ENCODE assay signal across 8 mouse cellular contexts in genomic region chrX:73673619-73673967, GRCm38 (mm10). TPM values are rescaled to one million over a fixed set of nuclear protein-coding genes. Genes with fewer than 3 reads are reported as not detected.
DNase-seq lines count a peak whose midpoint lies in the region; ATAC-seq and TF ChIP-seq lines count a peak whose summit lies in the region.

No protein-coding gene starts in this region.

- no peak for TF ChIP-seq CTCF in thymus, adult 2 months (IDR thresholded peaks at IDR 0.05; ENCODE audit: borderline replicate concordance, control insufficient read depth, extremely low read depth, insufficient read depth, low read length, poor library complexity)
- TF ChIP-seq CTCF in stomach, postnatal 0 days (IDR thresholded peaks at IDR 0.05; ENCODE audit: low read depth): no peak

- H3K27ac ChIP-seq in thymus, adult 2 months (ENCODE audit: control insufficient read depth, insufficient read depth, low read length): no peak overlapping the region
- H3K27ac ChIP-seq in liver, embryonic 11.5 days (ENCODE audit: low read depth, low read length): no peak overlapping the region
- peak overlapping the region; percentile 78; the same call in 1 of the 2 replicates for H3K27ac ChIP-seq in stomach, postnatal 0 days (replicated peaks)

- peaks cover 4% of the 10 kb centered on the region for H3K4me1 ChIP-seq in erythroblast, embryonic 14.5 days (ENCODE audit: control insufficient read depth)
- peaks cover 10% of the 10 kb centered on the region; the same call in 1 of the 2 replicates for H3K4me1 ChIP-seq in thymus, adult 2 months (replicated peaks; ENCODE audit: control insufficient read depth, insufficient read depth, low read length)
- no peaks in the 10 kb centered on the region for H3K4me1 ChIP-seq in liver, embryonic 11.5 days (replicated peaks; ENCODE audit: control insufficient read depth, insufficient read depth, low read length)
- no peaks in the 10 kb centered on the region for H3K4me1 ChIP-seq in stomach, postnatal 0 days (replicated peaks; ENCODE audit: control insufficient read depth, insufficient read depth)

- H3K9ac ChIP-seq in liver, embryonic 11.5 days (ENCODE audit: low read depth, low read length): peak overlapping the region; percentile 65
- H3K9ac ChIP-seq in stomach, postnatal 0 days (ENCODE audit: low read length): peak overlapping the region; percentile 75

- no peak for ATAC-seq in erythroblast, adult 5-6 weeks (replicated peaks; ENCODE audit: low FRiP score, poor library complexity, severe bottlenecking)
- 0 out of 2 replicates have a peak, but pooled peaks have one; percentile 10 for ATAC-seq in liver, embryonic 11.5 days (replicated peaks; ENCODE audit: low FRiP score)
- ATAC-seq in stomach, postnatal 0 days (ENCODE audit: low FRiP score, low TSS enrichment): 0 out of 2 replicates have a peak, but pooled peaks have one; percentile 13
- no peak for ATAC-seq in activated CD4-positive, CD25-positive, alpha-beta regulatory T cell, adult 4 months

- H3K4me2 ChIP-seq in liver, embryonic 11.5 days: peak overlapping the region; percentile 75
- H3K4me2 ChIP-seq in stomach, postnatal 0 days (replicated peaks; ENCODE audit: low read depth): peak overlapping the region; percentile 66

- H3K9me3 ChIP-seq in erythroblast, embryonic 14.5 days (ENCODE audit: control insufficient read depth, low read length): peaks cover 7% of the 10 kb centered on the region
- no peaks in the 10 kb centered on the region for H3K9me3 ChIP-seq in liver, embryonic 11.5 days (ENCODE audit: control insufficient read depth, low read length)
- no peaks in the 10 kb centered on the region for H3K9me3 ChIP-seq in stomach, postnatal 0 days (ENCODE audit: control insufficient read depth, low read length)

- TF ChIP-seq POLR2A in thymus, adult 2 months (IDR thresholded peaks at IDR 0.05; ENCODE audit: control insufficient read depth, extremely low read depth, insufficient read depth, low read length, poor library complexity): no peak

- 8% methylated on average over 30 of the region's 42 CpGs for WGBS in thymus, adult 2 months
- WGBS in liver, embryonic 11.5 days: 21% methylated on average over 35 of the region's 42 CpGs
- 12% methylated on average over 21 of the region's 42 CpGs for WGBS in stomach, postnatal 0 days

- DNase-seq in thymus, adult 2 months: no peak
- DNase-seq in thymus, postnatal 14 days: no peak
- no peak for DNase-seq in liver, embryonic 11.5 days (ENCODE audit: low spot score)
- no peak for DNase-seq in stomach, postnatal 0 days (ENCODE audit: low spot score)
- no peak for DNase-seq in urinary bladder, adult 18-20 months (ENCODE audit: low spot score in 2 of 2)

- no peak for TF ChIP-seq EP300 in stomach, postnatal 0 days (optimal IDR thresholded peaks at IDR 0.05)

- H3K27me3 ChIP-seq in erythroblast, embryonic 14.5 days (ENCODE audit: control insufficient read depth): peaks cover 57% of the 10 kb centered on the region
- H3K27me3 ChIP-seq in thymus, adult 2 months (ENCODE audit: control insufficient read depth, insufficient read depth, low read length): no peaks in the 10 kb centered on the region; the same call in 1 of the 2 replicates
- peaks cover 26% of the 10 kb centered on the region for H3K27me3 ChIP-seq in liver, embryonic 11.5 days (replicated peaks; ENCODE audit: control insufficient read depth, insufficient read depth, low read length)
- H3K27me3 ChIP-seq in stomach, postnatal 0 days (ENCODE audit: control insufficient read depth, insufficient read depth, low read length): no peaks in the 10 kb centered on the region

- peak overlapping the region; percentile 29 for H3K4me3 ChIP-seq in erythroblast, embryonic 14.5 days (replicated peaks)
- peak overlapping the region; percentile 64 for H3K4me3 ChIP-seq in thymus, adult 2 months (ENCODE audit: control insufficient read depth, insufficient read depth, low read length)
- H3K4me3 ChIP-seq in liver, embryonic 11.5 days (ENCODE audit: low read depth, low read length): peak overlapping the region; percentile 60
- peak overlapping the region; percentile 54 for H3K4me3 ChIP-seq in stomach, postnatal 0 days (ENCODE audit: low read depth, low read length)

- no peaks in the 10 kb centered on the region for H3K36me3 ChIP-seq in erythroblast, embryonic 14.5 days (ENCODE audit: control insufficient read depth)
- H3K36me3 ChIP-seq in thymus, adult 2 months (ENCODE audit: control insufficient read depth, insufficient read depth, low read length): no peaks in the 10 kb centered on the region
- no peaks in the 10 kb centered on the region for H3K36me3 ChIP-seq in liver, embryonic 11.5 days (ENCODE audit: control insufficient read depth, insufficient read depth, low read length)
- no peaks in the 10 kb centered on the region for H3K36me3 ChIP-seq in stomach, postnatal 0 days (ENCODE audit: control insufficient read depth, insufficient read depth, low read length)

RNA-seq across cellular contexts. Expression of gene Slc6a8, which starts 0.6 kb away (rescaled TPM):
- not detected in 2 replicates for polyA plus RNA-seq in erythroblast, embryonic 14.5 days (2012)
- total RNA-seq in erythroblast, adult 5-6 weeks (2015; ENCODE audit: low replicate concordance): not detected in 2 replicates
- total RNA-seq in erythroblast, adult 5-6 weeks (2017; ENCODE audit: low replicate concordance): 1.4 TPM in 1 of 2 replicates, not detected in the other
- polyA plus RNA-seq in thymus, adult 2 months (2012; rRNA removed): 38.1 and 44.5 TPM in 2 replicates
- polyA plus RNA-seq in liver, embryonic 11.5 days (2014; fragmentation: Nextera tagmentation; extraction: Ambion mirVana): 2.2 and 2.4 TPM in 2 replicates
- polyA plus RNA-seq in stomach, postnatal 0 days (2015; fragmentation: Nextera tagmentation; extraction: Ambion mirVana): 7.5 and 9.2 TPM in 2 replicates
- polyA plus RNA-seq in activated CD4-positive, CD25-positive, alpha-beta regulatory T cell, adult 4 months (2017; shearing (Covaris generic)): under 1 TPM; 0.36 to 0.61 TPM

RNA-seq across cellular contexts. Expression of gene Pnck, which starts 13.7 kb away (rescaled TPM):
- polyA plus RNA-seq in erythroblast, embryonic 14.5 days (2012): not detected in 2 replicates
- not detected in 2 replicates for total RNA-seq in erythroblast, adult 5-6 weeks (2015; ENCODE audit: low replicate concordance)
- total RNA-seq in erythroblast, adult 5-6 weeks (2017; ENCODE audit: low replicate concordance): not detected in 2 replicates
- polyA plus RNA-seq in thymus, adult 2 months (2012; rRNA removed): 6.4 and 6.9 TPM in 2 replicates
- 2.2 and 2.3 TPM in 2 replicates for polyA plus RNA-seq in liver, embryonic 11.5 days (2014; fragmentation: Nextera tagmentation; extraction: Ambion mirVana)
- polyA plus RNA-seq in stomach, postnatal 0 days (2015; fragmentation: Nextera tagmentation; extraction: Ambion mirVana): 19.3 and 24.5 TPM in 2 replicates
- 1 to 10 TPM in 1 of 2 experiments, not detected in 1; 1.8 TPM for polyA plus RNA-seq in activated CD4-positive, CD25-positive, alpha-beta regulatory T cell, adult 4 months (2017; shearing (Covaris generic))

RNA-seq across cellular contexts. Expression of gene Dusp9, which starts 34.4 kb away (rescaled TPM):
- polyA plus RNA-seq in erythroblast, embryonic 14.5 days (2012): 0.10 TPM in 2 replicates
- total RNA-seq in erythroblast, adult 5-6 weeks (2015; ENCODE audit: low replicate concordance): not detected in 2 replicates
- total RNA-seq in erythroblast, adult 5-6 weeks (2017; ENCODE audit: low replicate concordance): 0.43 TPM in 1 of 2 replicates, not detected in the other
- 1.1 and 1.2 TPM in 2 replicates for polyA plus RNA-seq in thymus, adult 2 months (2012; rRNA removed)
- polyA plus RNA-seq in liver, embryonic 11.5 days (2014; fragmentation: Nextera tagmentation; extraction: Ambion mirVana): 20.6 and 30.7 TPM in 2 replicates
- 8.2 and 8.9 TPM in 2 replicates for polyA plus RNA-seq in stomach, postnatal 0 days (2015; fragmentation: Nextera tagmentation; extraction: Ambion mirVana)
- polyA plus RNA-seq in activated CD4-positive, CD25-positive, alpha-beta regulatory T cell, adult 4 months (2017; shearing (Covaris generic)): under 1 TPM in 1 of 2 experiments, not detected in 1; 0.23 TPM

RNA-seq across cellular contexts. Expression of gene Bcap31, which starts 42.4 kb away (rescaled TPM):
- polyA plus RNA-seq in erythroblast, embryonic 14.5 days (2012): 1.6 and 1.8 TPM in 2 replicates
- total RNA-seq in erythroblast, adult 5-6 weeks (2015; ENCODE audit: low replicate concordance): 60.6 and 85.3 TPM in 2 replicates
- 51.2 and 52.8 TPM in 2 replicates for total RNA-seq in erythroblast, adult 5-6 weeks (2017; ENCODE audit: low replicate concordance)
- 45.8 and 54.4 TPM in 2 replicates for polyA plus RNA-seq in thymus, adult 2 months (2012; rRNA removed)
- 258 and 265 TPM in 2 replicates for polyA plus RNA-seq in liver, embryonic 11.5 days (2014; fragmentation: Nextera tagmentation; extraction: Ambion mirVana)
- polyA plus RNA-seq in stomach, postnatal 0 days (2015; fragmentation: Nextera tagmentation; extraction: Ambion mirVana): 270 and 283 TPM in 2 replicates
- polyA plus RNA-seq in activated CD4-positive, CD25-positive, alpha-beta regulatory T cell, adult 4 months (2017; shearing (Covaris generic)): 100 to 1,000 TPM; 270 to 336 TPM

RNA-seq across cellular contexts. Expression of gene Abcd1, which starts 42.8 kb away (rescaled TPM):
- 1.6 and 2.2 TPM in 2 replicates for polyA plus RNA-seq in erythroblast, embryonic 14.5 days (2012)
- 8.1 and 12.1 TPM in 2 replicates for total RNA-seq in erythroblast, adult 5-6 weeks (2015; ENCODE audit: low replicate concordance)
- 1.3 and 4.0 TPM in 2 replicates for total RNA-seq in erythroblast, adult 5-6 weeks (2017; ENCODE audit: low replicate concordance)
- 73.8 and 76.3 TPM in 2 replicates for polyA plus RNA-seq in thymus, adult 2 months (2012; rRNA removed)
- 13.0 and 13.3 TPM in 2 replicates for polyA plus RNA-seq in liver, embryonic 11.5 days (2014; fragmentation: Nextera tagmentation; extraction: Ambion mirVana)
- 9.3 and 9.4 TPM in 2 replicates for polyA plus RNA-seq in stomach, postnatal 0 days (2015; fragmentation: Nextera tagmentation; extraction: Ambion mirVana)
- 10 to 100 TPM; 22.3 to 34.1 TPM for polyA plus RNA-seq in activated CD4-positive, CD25-positive, alpha-beta regulatory T cell, adult 4 months (2017; shearing (Covaris generic))

Comparison
In these comparisons a context has a peak if more than half of its experiments do, and no peak if none do; other contexts are left out.
1. ATAC-seq: peak in liver, embryonic 11.5 days (single experiment) and stomach, postnatal 0 days (single experiment); none in erythroblast, adult 5-6 weeks (single experiment) and activated CD4-positive, CD25-positive, alpha-beta regulatory T cell, adult 4 months (single experiment).
2. Peak in every context shown above with its lines, with median percentiles within 50 percentile points of each other: H3K4me3 ChIP-seq.